Mouse (Mus musculus) E14TG2a.4 (cell line): Measurements from ENCODE around the gene Cdk19.
"Not testable (repeated sequence)": the region's sequence is repeated elsewhere in the genome, so short reads cannot be mapped to it uniquely, and the experiment has no call there.

Source experiments
- H3K27me3 ChIP-seq: 2 replicates; pipeline ENCODE4 v1.6.1; 2014; ENCODE audit warnings: low read length, control low read depth; ENCODE audit not compliant: insufficient read depth
- H3K36me3 ChIP-seq: 2 replicates; pipeline ENCODE4 v1.6.1; 2014; ENCODE audit warnings: low read length, control low read depth; ENCODE audit not compliant: insufficient read depth
- H3K4me1 ChIP-seq: replicated peaks from 2 replicates; pipeline ENCODE4 v1.6.1; 2014; ENCODE audit warnings: low read depth, low read length, control low read depth
- H3K4me3 ChIP-seq: replicated peaks from 2 replicates; pipeline ENCODE4 v1.5.1; 2014; ENCODE audit warnings: mild to moderate bottlenecking, low read length
- H3K9me3 ChIP-seq: 2 replicates; pipeline ENCODE4 v1.6.1; 2014; ENCODE audit warnings: low read length, control low read depth
- CTCF ChIP-seq: conservative IDR thresholded peaks from 2 replicates; pipeline ENCODE4 v1.5.1; 2014; ENCODE audit warnings: low read length
- NANOG ChIP-seq: IDR thresholded peaks from 2 replicates; pipeline ENCODE4 v1.6.1; 2014; ENCODE audit warnings: borderline replicate concordance, low read length, mixed read lengths
- POU5F1 ChIP-seq: IDR thresholded peaks from 2 replicates; pipeline ENCODE4 v1.6.1; 2014; ENCODE audit warnings: low read length, borderline replicate concordance

Cdk19 gene

GRCm38 (mm10) chr10:40526301-40526761, 187.0 kb downstream of the Cdk19 start:
- peaks cover 8% of the 10 kb centered on the region for H3K9me3 ChIP-seq
- no peaks in the 10 kb centered on the region for H3K36me3 ChIP-seq
- 0 out of 2 replicates have a peak, but pooled peaks cover 3% of the 10 kb centered on the region for H3K27me3 ChIP-seq
- no peak overlapping the region for H3K4me3 ChIP-seq
- TF ChIP-seq NANOG (no peak), CTCF (no peak), POU5F1 (no peak)
- 0 out of 2 replicates have a peak, but pooled peaks cover 6% of the 10 kb centered on the region for H3K4me1 ChIP-seq

- 0 out of 2 replicates have a peak, but pooled peaks cover 3% of the 10 kb centered on the region for H3K27me3 ChIP-seq
- TF ChIP-seq POU5F1 (no peak), CTCF (no peak), NANOG (no peak)
- 0 out of 2 replicates have a peak, but pooled peaks cover 3% of the 10 kb centered on the region for H3K4me1 ChIP-seq
- no peak overlapping the region for H3K4me3 ChIP-seq
- peaks cover 15% of the 10 kb centered on the region for H3K9me3 ChIP-seq
- H3K36me3 ChIP-seq, result no peaks in the 10 kb centered on the region
Measured at GRCm38 (mm10) chr10:40526986-40527385, 187.6 kb downstream of the Cdk19 start.

- H3K9me3 ChIP-seq, result peaks cover 20% of the 10 kb centered on the region
- 0 out of 2 replicates have a peak, but pooled peaks cover 3% of the 10 kb centered on the region for H3K27me3 ChIP-seq
- TF ChIP-seq CTCF (no peak), POU5F1 (no peak), NANOG (no peak)
- H3K4me1 ChIP-seq, result 0 out of 2 replicates have a peak, but pooled peaks cover 3% of the 10 kb centered on the region
- no peak overlapping the region for H3K4me3 ChIP-seq
- no peaks in the 10 kb centered on the region for H3K36me3 ChIP-seq
Measured at GRCm38 (mm10) chr10:40527573-40527972, 188.2 kb downstream of the Cdk19 start.

DNA sequence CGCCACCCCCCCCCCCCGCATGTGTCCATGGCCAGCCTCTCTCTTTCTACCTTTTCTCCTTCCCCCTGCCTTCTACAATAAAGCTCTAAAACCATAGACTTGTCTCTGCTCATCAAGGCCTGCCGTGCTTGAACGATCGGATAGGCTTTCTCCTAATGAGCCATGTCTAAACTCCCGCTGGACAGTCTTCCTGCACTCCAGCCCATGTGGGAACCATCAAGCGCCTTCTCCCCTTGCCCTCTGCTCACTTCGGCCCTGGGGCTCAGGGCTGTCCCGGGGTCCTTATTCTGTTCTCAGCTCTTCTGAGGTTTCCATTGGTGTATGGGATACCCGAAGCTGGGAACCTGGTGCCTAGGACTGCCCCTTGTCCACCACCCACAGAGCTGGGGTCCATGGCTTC, 189.3 kb downstream of the Cdk19 start:
- H3K27me3 ChIP-seq, result 0 out of 2 replicates have a peak, but pooled peaks cover 3% of the 10 kb centered on the region
- 0 out of 2 replicates have a peak, but pooled peaks cover 3% of the 10 kb centered on the region for H3K4me1 ChIP-seq
- no peak overlapping the region for H3K4me3 ChIP-seq
- no peak for TF ChIP-seq NANOG
- TF ChIP-seq POU5F1, result no peak
- TF ChIP-seq CTCF, result no peak
- no peaks in the 10 kb centered on the region for H3K36me3 ChIP-seq
- H3K9me3 ChIP-seq, result peaks cover 29% of the 10 kb centered on the region

- 0 out of 2 replicates have a peak, but pooled peaks cover 3% of the 10 kb centered on the region for H3K4me1 ChIP-seq
- TF ChIP-seq CTCF, result peak; percentile 67
- no peak for TF ChIP-seq POU5F1
- H3K36me3 ChIP-seq, result no peaks in the 10 kb centered on the region
- H3K4me3 ChIP-seq, result no peak overlapping the region
- peaks cover 29% of the 10 kb centered on the region for H3K9me3 ChIP-seq
- 0 out of 2 replicates have a peak, but pooled peaks cover 3% of the 10 kb centered on the region for H3K27me3 ChIP-seq
Measured at GRCm38 (mm10) chr10:40529617-40530016, 190.3 kb downstream of the Cdk19 start.

DNA sequence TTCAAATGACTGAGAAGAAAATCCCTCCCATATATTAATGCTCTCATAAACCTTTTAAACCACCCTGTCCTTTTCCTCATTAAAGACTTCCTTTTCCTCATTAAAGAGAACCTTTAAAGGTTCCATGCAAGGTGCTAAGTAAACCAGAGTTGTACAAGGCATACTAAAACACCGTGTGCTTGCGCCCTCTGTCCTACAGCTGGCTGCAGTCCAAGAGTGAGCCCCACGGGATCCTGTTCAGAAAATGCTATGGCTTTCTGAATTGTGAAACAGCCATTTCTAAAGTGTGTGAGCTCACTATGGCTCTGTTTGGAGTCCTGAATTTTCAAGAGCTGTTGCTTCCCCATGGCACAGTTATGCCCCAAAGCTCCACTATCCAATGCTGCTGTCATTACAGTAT, 191.3 kb downstream of the Cdk19 start:
- Histone ChIP-seq H3K36me3 (no peaks in the 10 kb centered on the region), H3K4me3 (no peak overlapping the region), H3K27me3 (0 out of 2 replicates have a peak, but pooled peaks cover 3% of the 10 kb centered on the region), H3K9me3 (peaks cover 29% of the 10 kb centered on the region), H3K4me1 (0 out of 2 replicates have a peak, but pooled peaks cover 3% of the 10 kb centered on the region)
- no peak for TF ChIP-seq POU5F1
- no peak for TF ChIP-seq NANOG
- no peak for TF ChIP-seq CTCF

DNA sequence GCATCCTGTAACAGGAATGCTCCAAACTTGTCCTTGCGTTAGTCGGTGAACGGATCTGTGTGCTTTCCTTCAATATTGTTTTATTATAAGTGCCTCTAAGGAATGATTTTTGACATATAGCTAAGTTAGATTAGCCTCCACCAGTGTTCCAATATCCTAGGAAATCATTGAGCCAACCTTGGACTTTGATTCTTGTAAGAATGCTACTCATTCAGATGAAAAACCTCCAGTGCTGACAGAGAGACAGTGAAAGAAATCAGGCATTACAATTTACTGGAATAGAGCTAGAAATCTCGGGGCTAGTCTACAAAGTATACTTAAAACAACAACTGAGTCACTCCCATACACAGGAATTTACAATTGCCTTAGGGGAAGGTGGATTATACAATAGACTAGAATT, 193.2 kb downstream of the Cdk19 start:
- not testable (repeated sequence) for H3K4me1 ChIP-seq, H3K4me3 ChIP-seq, H3K36me3 ChIP-seq, H3K27me3 ChIP-seq
- H3K9me3 ChIP-seq, result peaks cover 29% of the 10 kb centered on the region
